Mouse (Mus musculus) neural tube, embryonic 11.5 days (tissue): ENCODE measurements around the gene Cyb5rl. TPM values are rescaled to one million over a fixed set of nuclear protein-coding genes. Genes with fewer than 3 reads are reported as not detected.

Experiments used
- ATAC-seq: fragments of 200-750 bp; cut with Nextera tagmentation; 2 replicates; pipeline ENCODE4 v1.8.0; 2017; ENCODE audit warnings: moderate number of reproducible peaks, mild to moderate bottlenecking, moderate TSS enrichment, moderate library complexity; ENCODE audit not compliant: insufficient read depth, low FRiP score, low TSS enrichment
- DNase-seq: peaks from one replicate; pipeline ENCODE4 v3.0.0-alpha.2; 2015; ENCODE audit warnings: low spot score
- H3K27ac ChIP-seq: fragments of 300-500 bp; sonication (generic); 2 replicates; pipeline ENCODE4 v1.5.1; 2014; ENCODE audit warnings: low read depth, mild to moderate bottlenecking, low read length
- H3K27me3 ChIP-seq: fragments of 300-500 bp; sonication (generic); 2 replicates; pipeline ENCODE4 v1.6.1; 2014; ENCODE audit warnings: mild to moderate bottlenecking, low read length, mixed read lengths; ENCODE audit not compliant: control insufficient read depth, insufficient read depth
- H3K36me3 ChIP-seq: fragments of 300-500 bp; sonication (generic); 2 replicates; pipeline ENCODE4 v1.6.1; 2014; ENCODE audit warnings: mild to moderate bottlenecking, low read length, moderate library complexity, mixed read lengths; ENCODE audit not compliant: control insufficient read depth, insufficient read depth
- H3K4me1 ChIP-seq: fragments of 300-500 bp; sonication (generic); 2 replicates; pipeline ENCODE4 v1.6.1; 2014; ENCODE audit warnings: low read length, mixed read lengths; ENCODE audit not compliant: control insufficient read depth, insufficient read depth
- H3K4me2 ChIP-seq: fragments of 300-500 bp; sonication (generic); 2 replicates; pipeline ENCODE4 v1.6.1; 2014; ENCODE audit warnings: low read depth, mild to moderate bottlenecking, moderate library complexity
- H3K4me3 ChIP-seq: fragments of 300-500 bp; sonication (generic); 2 replicates; pipeline ENCODE4 v1.5.1; 2014; ENCODE audit warnings: low read depth, low read length
- H3K9ac ChIP-seq: fragments of 300-500 bp; sonication (generic); 2 replicates; pipeline ENCODE4 v1.6.1; 2014; ENCODE audit warnings: mild to moderate bottlenecking, low read length
- H3K9me3 ChIP-seq: fragments of 300-500 bp; sonication (generic); 2 replicates; pipeline ENCODE4 v1.6.1; 2016; ENCODE audit warnings: low read length; ENCODE audit not compliant: control insufficient read depth
- WGBS: fragments of 180-500 bp; shearing (Covaris S2); extraction: QIAGEN DNeasy Blood & Tissue Kit; methylation state at CpG from one replicate; pipeline ENCODE4 v1.1.7; 2014; 5-methylcytosine and 5-hydroxymethylcytosine counted together
- polyA plus RNA-seq: library from polyadenylated mRNA; unstranded; fragments of >200 nt; fragmentation: Nextera tagmentation; extraction: Ambion mirVana; gene quantifications from 2 replicates; pipeline ENCODE4 v1.2.1, GENCODE M21; 2014

The Cyb5rl gene
- polyA plus RNA-seq, 1 experiment from 2014 or later, result 7.0 TPM

DNA sequence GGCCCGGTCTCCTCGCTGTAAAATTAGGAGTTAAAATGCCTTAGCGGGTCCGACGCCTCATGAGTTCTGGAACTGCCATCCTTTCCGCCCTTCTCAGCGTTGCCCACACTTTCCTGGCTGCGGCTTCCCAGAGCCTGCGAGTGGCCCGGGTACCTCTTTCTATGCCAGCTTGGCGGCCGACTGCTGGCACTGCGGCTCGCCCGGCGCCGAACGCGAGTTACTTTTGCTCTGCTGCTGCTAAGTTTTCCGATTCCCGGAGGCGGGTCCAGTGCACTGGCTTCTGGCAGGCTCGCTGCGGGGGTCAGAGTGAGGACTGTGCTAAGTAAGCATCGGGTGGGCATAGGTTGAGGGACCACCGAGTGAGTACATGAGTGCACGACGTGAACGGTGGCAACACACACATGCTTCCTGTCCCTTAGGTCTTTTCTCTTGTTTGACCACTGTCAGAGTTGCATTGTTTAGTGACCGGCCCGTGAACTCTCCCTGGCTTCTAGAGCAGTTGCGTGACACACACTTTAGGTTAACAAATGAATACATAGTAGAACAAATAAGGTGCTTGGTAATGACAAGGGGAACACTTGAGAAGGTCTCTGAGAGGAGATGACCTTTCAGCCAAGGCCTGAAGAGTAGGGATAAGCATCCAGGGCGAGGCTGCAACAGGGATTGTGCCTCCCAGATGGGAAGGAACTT lies 508 bp downstream of the Cyb5rl start:
- Histone ChIP-seq H3K4me1 (peaks cover 9% of the 10 kb centered on the region), H3K27me3 (no peaks in the 10 kb centered on the region), H3K9ac (peak overlapping the region; percentile 70), H3K4me3 (peak overlapping the region; percentile 67), H3K9me3 (no peaks in the 10 kb centered on the region), H3K4me2 (peak overlapping the region; percentile 97), H3K36me3 (peaks cover 6% of the 10 kb centered on the region), H3K27ac (no peak overlapping the region)
- 4% methylated on average over 33 of the region's 33 CpGs for WGBS
- ATAC-seq, result 0 out of 2 replicates have a peak, but pooled peaks have one; percentile 35
- DNase-seq, result peak; percentile 43

DNA sequence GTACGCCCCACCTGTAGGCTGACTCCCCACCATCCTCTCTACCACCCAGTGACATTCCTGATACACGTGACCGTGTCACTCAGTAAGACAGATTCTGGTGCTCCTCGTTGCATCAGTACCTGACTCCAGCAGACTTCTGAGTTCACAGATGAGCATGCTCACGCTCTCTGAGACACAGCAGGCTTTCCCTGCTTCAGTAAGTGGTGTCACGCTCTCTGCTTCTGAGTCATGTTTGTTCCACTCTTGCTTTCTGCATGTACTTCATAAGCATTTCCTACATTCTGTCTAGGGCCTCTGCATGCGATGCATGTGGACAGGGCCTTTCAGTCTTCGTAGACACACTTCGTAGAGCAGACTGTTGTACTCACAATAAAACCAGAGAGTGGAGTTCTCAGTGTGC lies 5.6 kb downstream of the Cyb5rl start:
- no peak for DNase-seq
- Histone ChIP-seq H3K27me3 (no peaks in the 10 kb centered on the region), H3K4me3 (no peak overlapping the region), H3K27ac (no peak overlapping the region), H3K36me3 (no peaks in the 10 kb centered on the region), H3K9me3 (no peaks in the 10 kb centered on the region), H3K4me1 (peaks cover 2% of the 10 kb centered on the region), H3K4me2 (no peak overlapping the region), H3K9ac (no peak overlapping the region)
- 84% methylated on average over 9 of the region's 9 CpGs for WGBS
- no peak for ATAC-seq

DNA sequence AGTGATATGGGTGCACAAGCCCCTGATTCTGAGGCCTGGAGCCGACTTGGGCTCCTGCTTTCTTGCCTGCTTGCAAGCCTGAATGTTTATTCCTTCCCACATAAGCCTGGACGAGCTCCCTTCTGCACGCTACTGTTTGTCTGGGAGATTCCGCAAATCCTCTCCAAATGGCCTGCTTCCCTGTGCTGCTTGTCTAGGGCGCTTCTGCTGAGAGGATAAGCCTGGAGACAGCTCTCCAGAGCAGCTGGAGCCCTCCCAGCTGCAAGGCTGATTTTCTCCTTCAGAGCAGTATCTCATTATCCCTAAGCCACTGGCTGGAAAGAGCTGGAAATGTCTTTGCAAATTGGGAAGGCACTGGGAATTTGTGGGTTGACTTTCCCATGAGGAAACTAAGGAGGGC lies 8.7 kb downstream of the Cyb5rl start:
- DNase-seq (no peak), ATAC-seq (no peak)
- no peaks in the 10 kb centered on the region for H3K9me3 ChIP-seq
- no peaks in the 10 kb centered on the region for H3K27me3 ChIP-seq
- H3K4me1 ChIP-seq, result no peaks in the 10 kb centered on the region
- whole genome bisulfite sequencing, result 72% methylated on average over 5 of the region's 5 CpGs
- no peak overlapping the region for H3K4me3 ChIP-seq
- H3K9ac ChIP-seq, result no peak overlapping the region
- H3K27ac ChIP-seq, result no peak overlapping the region
- H3K4me2 ChIP-seq, result no peak overlapping the region
- no peaks in the 10 kb centered on the region for H3K36me3 ChIP-seq

DNA sequence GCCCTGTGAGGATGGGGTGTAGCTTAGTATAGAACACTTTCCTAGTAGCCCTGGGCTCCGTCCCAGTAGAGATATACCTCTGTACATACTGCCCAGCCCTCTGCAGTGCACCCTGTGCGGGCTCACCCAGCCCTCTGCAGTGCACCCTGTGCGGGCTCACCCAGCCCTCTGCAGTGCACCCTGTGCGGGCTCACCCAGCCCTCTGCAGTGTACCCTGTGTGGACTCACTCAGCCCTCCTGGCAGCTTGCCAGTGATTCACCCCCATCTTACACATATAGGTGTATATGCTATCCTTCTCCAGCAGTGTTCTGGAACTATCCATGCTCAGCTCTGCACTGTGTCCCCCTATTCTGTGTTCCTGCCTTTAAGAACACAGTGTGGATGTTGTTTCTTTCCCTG lies 12.1 kb downstream of the Cyb5rl start:
- Histone ChIP-seq H3K36me3 (no peaks in the 10 kb centered on the region), H3K9ac (no peak overlapping the region), H3K4me2 (no peak overlapping the region), H3K9me3 (no peaks in the 10 kb centered on the region), H3K27me3 (no peaks in the 10 kb centered on the region), H3K4me3 (no peak overlapping the region), H3K27ac (no peak overlapping the region), H3K4me1 (peaks cover under 1% of the 10 kb centered on the region; the same call in 1 of the 2 replicates)
- DNase-seq (no peak), ATAC-seq (no peak)
- 80% methylated on average over 4 of the region's 4 CpGs for WGBS

GRCm38 (mm10) chr4:107079716-107080115 lies 12.9 kb downstream of the Cyb5rl start:
- Histone ChIP-seq H3K4me1 (peaks cover 7% of the 10 kb centered on the region), H3K4me2 (no peak overlapping the region), H3K27me3 (no peaks in the 10 kb centered on the region), H3K9ac (no peak overlapping the region), H3K4me3 (no peak overlapping the region), H3K9me3 (no peaks in the 10 kb centered on the region), H3K36me3 (no peaks in the 10 kb centered on the region), H3K27ac (no peak overlapping the region)
- no peak for ATAC-seq
- no peak for DNase-seq

- peaks cover 12% of the 10 kb centered on the region for H3K4me1 ChIP-seq
- H3K4me3 ChIP-seq, result no peak overlapping the region
- H3K9me3 ChIP-seq, result no peaks in the 10 kb centered on the region
- H3K9ac ChIP-seq, result no peak overlapping the region
- 88% methylated on average over 3 of the region's 3 CpGs for WGBS
- H3K27ac ChIP-seq, result no peak overlapping the region
- no peak for DNase-seq
- no peaks in the 10 kb centered on the region for H3K36me3 ChIP-seq
- H3K27me3 ChIP-seq, result no peaks in the 10 kb centered on the region
- no peak overlapping the region for H3K4me2 ChIP-seq
- no peak for ATAC-seq
These were observed 15.4 kb downstream of the Cyb5rl start for GRCm38 (mm10) chr4:107082185-107082584.

- H3K4me1 ChIP-seq, result peaks cover 12% of the 10 kb centered on the region
- ATAC-seq, result no peak
- H3K36me3 ChIP-seq, result no peaks in the 10 kb centered on the region
- H3K9ac ChIP-seq, result no peak overlapping the region
- H3K9me3 ChIP-seq, result no peaks in the 10 kb centered on the region
- no peak overlapping the region; the same call in 1 of the 2 replicates for H3K27ac ChIP-seq
- no peak for DNase-seq
- no peak overlapping the region for H3K4me2 ChIP-seq
- H3K27me3 ChIP-seq, result no peaks in the 10 kb centered on the region
- WGBS, result 93% methylated on average over 4 of the region's 4 CpGs
- no peak overlapping the region for H3K4me3 ChIP-seq
These were observed 16.3 kb downstream of the Cyb5rl start for GRCm38 (mm10) chr4:107083126-107083525.

DNA sequence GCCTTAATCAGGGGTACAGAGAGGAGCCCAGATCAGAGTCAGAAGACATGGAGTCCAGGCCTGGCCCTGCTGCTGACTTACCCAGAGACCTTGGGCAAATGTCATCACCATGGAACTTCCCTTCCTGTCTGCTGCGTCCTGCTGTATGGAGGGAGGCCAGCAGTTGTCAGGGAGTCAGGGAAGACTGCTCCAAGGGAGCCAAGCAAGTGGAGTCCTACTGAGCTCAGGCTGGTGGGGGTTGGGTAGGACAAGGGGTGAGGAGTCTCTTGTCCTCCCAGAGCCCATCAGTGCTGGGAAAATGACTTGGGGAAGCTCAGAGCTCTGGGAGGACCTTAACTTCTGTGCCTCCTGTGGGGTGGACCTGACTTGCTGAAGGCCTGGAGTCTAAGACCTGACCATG lies 17.6 kb downstream of the Cyb5rl start:
- 23% methylated on average over 1 of the region's 1 CpGs for WGBS

GRCm38 (mm10) chr4:107084858-107085257 lies 18.1 kb downstream of the Cyb5rl start:
- no peaks in the 10 kb centered on the region for H3K27me3 ChIP-seq
- H3K4me2 ChIP-seq, result no peak overlapping the region
- peak; percentile 84 for DNase-seq
- no peak overlapping the region for H3K4me3 ChIP-seq
- peak overlapping the region; percentile 1 for H3K9ac ChIP-seq
- H3K36me3 ChIP-seq, result no peaks in the 10 kb centered on the region
- ATAC-seq, result peak; percentile 94
- H3K9me3 ChIP-seq, result no peaks in the 10 kb centered on the region
- peak overlapping the region; percentile 69 for H3K27ac ChIP-seq
- 20% methylated on average over 6 of the region's 6 CpGs for WGBS
- peaks cover 12% of the 10 kb centered on the region for H3K4me1 ChIP-seq

More for the DNA sequence above, 17.6 kb downstream of the Cyb5rl start:
- ATAC-seq, result peak; percentile 56
- H3K4me2 ChIP-seq, result no peak overlapping the region
- peaks cover 12% of the 10 kb centered on the region for H3K4me1 ChIP-seq
- peak overlapping the region; percentile 1 for H3K9ac ChIP-seq
- H3K27ac ChIP-seq, result peak overlapping the region; percentile 69
- H3K9me3 ChIP-seq, result no peaks in the 10 kb centered on the region
- H3K4me3 ChIP-seq, result no peak overlapping the region
- H3K27me3 ChIP-seq, result no peaks in the 10 kb centered on the region
- DNase-seq, result peak; percentile 50
- H3K36me3 ChIP-seq, result no peaks in the 10 kb centered on the region
